Mouse (Mus musculus) ES-Bruce4 (cell line): ENCODE results near the gene Hoxa2. TPM values are rescaled to one million over a fixed set of nuclear protein-coding genes. Genes with fewer than 3 reads are reported as not detected.

ENCODE experiments used
- H3K27ac ChIP-seq: 2 replicates; pipeline ENCODE4 v1.5.1; 2012; ENCODE audit warnings: low read length, inconsistent platforms; ENCODE audit not compliant: insufficient read depth
- H3K27me3 ChIP-seq: 2 replicates; pipeline ENCODE4 v1.6.1; 2012; ENCODE audit warnings: mild to moderate bottlenecking, low read length, inconsistent platforms; ENCODE audit not compliant: control insufficient read depth, poor library complexity, insufficient read depth, severe bottlenecking
- H3K36me3 ChIP-seq: 2 replicates; pipeline ENCODE4 v1.6.1; 2012; ENCODE audit warnings: inconsistent platforms, mild to moderate bottlenecking, low read length, moderate library complexity; ENCODE audit not compliant: control insufficient read depth, poor library complexity, insufficient read depth, severe bottlenecking
- H3K4me1 ChIP-seq: one replicate; pipeline ENCODE4 v1.8.1; 2011; ENCODE audit warnings: low read length; ENCODE audit not compliant: control insufficient read depth, insufficient read depth
- H3K4me3 ChIP-seq: 2 replicates; pipeline ENCODE4 v1.5.1; 2011; ENCODE audit warnings: low read depth, mild to moderate bottlenecking, low read length
- H3K9ac ChIP-seq: 2 replicates; pipeline ENCODE4 v1.6.1; 2012; ENCODE audit warnings: low read depth, mild to moderate bottlenecking, inconsistent platforms; ENCODE audit not compliant: poor library complexity, severe bottlenecking
- H3K9me3 ChIP-seq: replicated peaks from 2 replicates; pipeline ENCODE4 v1.6.1; 2012; ENCODE audit warnings: mild to moderate bottlenecking, low read length, inconsistent platforms; ENCODE audit not compliant: control insufficient read depth, poor library complexity, insufficient read depth, severe bottlenecking
- CTCF ChIP-seq: IDR thresholded peaks from one replicate; pipeline ENCODE4 v1.8.1; 2011; ENCODE audit warnings: low read depth, low read length
- EP300 ChIP-seq: IDR thresholded peaks from 2 replicates; pipeline ENCODE4 v1.6.1; 2011; ENCODE audit warnings: low read depth, low read length; ENCODE audit not compliant: insufficient read depth
- POLR2A ChIP-seq: IDR thresholded peaks from one replicate; pipeline ENCODE4 v1.8.1; 2011; ENCODE audit warnings: low read length; ENCODE audit not compliant: insufficient read depth
- polyA plus RNA-seq: library from polyadenylated mRNA; stranded (reverse); fragments of >200 nt; gene quantifications from 2 replicates; pipeline ENCODE4 v1.2.4, GENCODE M21; 2011; ENCODE audit warnings: low read depth; ENCODE audit not compliant: missing spikeins, insufficient read depth, insufficient read length

The Hoxa2 gene
- polyA plus RNA-seq, 1 experiment: not detected

- peak overlapping the region; percentile 43 for H3K9ac ChIP-seq
- no peak overlapping the region for H3K27ac ChIP-seq
- peak overlapping the region; percentile 72 for H3K4me3 ChIP-seq
Measured at GRCm38 (mm10) chr6:52203121-52203370, 38.4 kb upstream of the Hoxa2 start.

GRCm38 (mm10) chr6:52202362-52203120, 37.9 kb upstream of the Hoxa2 start:
- Histone ChIP-seq H3K9me3 (no peaks in the 10 kb centered on the region), H3K9ac (peak overlapping the region; percentile 43; the same call in 1 of the 2 replicates), H3K27me3 (peaks cover 35% of the 10 kb centered on the region), H3K27ac (no peak overlapping the region), H3K4me1 (no peaks in the 10 kb centered on the region), H3K36me3 (no peaks in the 10 kb centered on the region), H3K4me3 (peak overlapping the region; percentile 72)
- TF ChIP-seq CTCF (no peak), POLR2A (no peak), EP300 (no peak)

More at GRCm38 (mm10) chr6:52203121-52203370, 38.4 kb upstream of the Hoxa2 start:
- peaks cover 32% of the 10 kb centered on the region for H3K27me3 ChIP-seq
- no peak for TF ChIP-seq CTCF
- TF ChIP-seq EP300: no peak
- no peak for TF ChIP-seq POLR2A
- H3K9me3 ChIP-seq: no peaks in the 10 kb centered on the region
- no peaks in the 10 kb centered on the region for H3K36me3 ChIP-seq
- H3K4me1 ChIP-seq: no peaks in the 10 kb centered on the region

GRCm38 (mm10) chr6:52201269-52201668, 36.6 kb upstream of the Hoxa2 start:
- H3K9ac ChIP-seq: no peak overlapping the region

GRCm38 (mm10) chr6:52200751-52201250, 36.2 kb upstream of the Hoxa2 start:
- no peak for TF ChIP-seq EP300
- TF ChIP-seq CTCF: no peak
- TF ChIP-seq POLR2A: no peak
- H3K4me3 ChIP-seq: no peak overlapping the region
- H3K27ac ChIP-seq: no peak overlapping the region
- no peak overlapping the region for H3K9ac ChIP-seq
- H3K4me1 ChIP-seq: no peaks in the 10 kb centered on the region
- no peaks in the 10 kb centered on the region for H3K36me3 ChIP-seq
- peaks cover 28% of the 10 kb centered on the region for H3K27me3 ChIP-seq
- no peaks in the 10 kb centered on the region for H3K9me3 ChIP-seq

More at GRCm38 (mm10) chr6:52201269-52201668, 36.6 kb upstream of the Hoxa2 start:
- Histone ChIP-seq H3K9me3 (no peaks in the 10 kb centered on the region), H3K4me1 (no peaks in the 10 kb centered on the region), H3K27ac (no peak overlapping the region), H3K4me3 (no peak overlapping the region), H3K27me3 (peaks cover 31% of the 10 kb centered on the region), H3K36me3 (no peaks in the 10 kb centered on the region)
- TF ChIP-seq CTCF (no peak), POLR2A (no peak), EP300 (no peak)

GRCm38 (mm10) chr6:52200073-52200750, 35.6 kb upstream of the Hoxa2 start:
- TF ChIP-seq POLR2A (no peak), EP300 (no peak), CTCF (no peak)
- Histone ChIP-seq H3K27ac (no peak overlapping the region), H3K36me3 (no peaks in the 10 kb centered on the region), H3K27me3 (peaks cover 27% of the 10 kb centered on the region), H3K4me1 (no peaks in the 10 kb centered on the region), H3K4me3 (no peak overlapping the region), H3K9ac (no peak overlapping the region), H3K9me3 (no peaks in the 10 kb centered on the region)

GRCm38 (mm10) chr6:52197271-52197670, 32.6 kb upstream of the Hoxa2 start:
- H3K36me3 ChIP-seq: no peaks in the 10 kb centered on the region
- TF ChIP-seq CTCF (peak; percentile 36), POLR2A (no peak)
- H3K4me3 ChIP-seq: no peak overlapping the region
- no peak overlapping the region for H3K9ac ChIP-seq
- no peaks in the 10 kb centered on the region for H3K9me3 ChIP-seq
- peaks cover 26% of the 10 kb centered on the region for H3K27me3 ChIP-seq
- H3K27ac ChIP-seq: no peak overlapping the region
- H3K4me1 ChIP-seq: no peaks in the 10 kb centered on the region
